Mouse (Mus musculus) kidney, embryonic 16.5 days (tissue): ENCODE data around the gene Tex22. TPM values are rescaled to one million over a fixed set of nuclear protein-coding genes. Genes with fewer than 3 reads are reported as not detected.
A peak's percentile ranks its signal among the peaks of the same experiment; 100 is the strongest.

Experiments used
- ATAC-seq: fragments of 200-750 bp; cut with Nextera tagmentation; 2 replicates; pipeline ENCODE4 v1.8.0; 2017; ENCODE audit warnings: moderate TSS enrichment; ENCODE audit not compliant: low FRiP score, low TSS enrichment
- H3K27ac ChIP-seq: fragments of 300-500 bp; sonication (generic); 2 replicates; pipeline ENCODE4 v1.5.1; 2014; ENCODE audit warnings: low read length
- H3K27me3 ChIP-seq: fragments of 300-500 bp; sonication (generic); 2 replicates; pipeline ENCODE4 v1.6.1; 2014; ENCODE audit warnings: low read length, control low read depth, mixed read lengths; ENCODE audit not compliant: insufficient read depth
- H3K36me3 ChIP-seq: fragments of 300-500 bp; sonication (generic); 2 replicates; pipeline ENCODE4 v1.6.1; 2014; ENCODE audit warnings: low read length, control low read depth, mixed read lengths; ENCODE audit not compliant: insufficient read depth
- H3K4me1 ChIP-seq: fragments of 300-500 bp; sonication (generic); 2 replicates; pipeline ENCODE4 v1.6.1; 2014; ENCODE audit warnings: low read length, control low read depth, mixed read lengths; ENCODE audit not compliant: insufficient read depth
- H3K4me2 ChIP-seq: fragments of 300-500 bp; sonication (generic); replicated peaks from 2 replicates; pipeline ENCODE4 v1.6.1; 2014; ENCODE audit warnings: low read depth, low read length
- H3K4me3 ChIP-seq: fragments of 300-500 bp; sonication (generic); 2 replicates; pipeline ENCODE4 v1.5.1; 2014; ENCODE audit warnings: mild to moderate bottlenecking, low read length
- H3K9ac ChIP-seq: fragments of 300-500 bp; sonication (generic); replicated peaks from 2 replicates; pipeline ENCODE4 v1.6.1; 2014; ENCODE audit warnings: low read length
- H3K9me3 ChIP-seq: fragments of 300-500 bp; sonication (generic); 2 replicates; pipeline ENCODE4 v1.6.1; 2016; ENCODE audit warnings: low read length, control low read depth
- WGBS: fragments of 180-500 bp; shearing (Covaris S2); extraction: QIAGEN DNeasy Blood & Tissue Kit; methylation state at CpG from one replicate; pipeline ENCODE4 v1.1.7; 2014; 5-methylcytosine and 5-hydroxymethylcytosine counted together
- polyA plus RNA-seq: library from polyadenylated mRNA; unstranded; fragments of >200 nt; fragmentation: Nextera tagmentation; extraction: Ambion mirVana; gene quantifications from 2 replicates; pipeline ENCODE4 v1.2.1, GENCODE M21; 2015

Tex22 gene
- polyA plus RNA-seq, 1 experiment from 2014 or later: not detected

- Histone ChIP-seq H3K4me1 (0 out of 2 replicates have a peak, but pooled peaks cover 7% of the 10 kb centered on the region), H3K9me3 (0 out of 2 replicates have a peak, but pooled peaks cover 6% of the 10 kb centered on the region), H3K4me3 (no peak overlapping the region), H3K27ac (no peak overlapping the region), H3K4me2 (no peak overlapping the region), H3K36me3 (peaks cover 10% of the 10 kb centered on the region; the same call in 1 of the 2 replicates), H3K9ac (no peak overlapping the region), H3K27me3 (no peaks in the 10 kb centered on the region)
- no peak for ATAC-seq
- WGBS: 74% methylated on average over 4 of the region's 4 CpGs
These were observed 33.3 kb downstream of the Tex22 start for GRCm38 (mm10) chr12:113107431-113108124.

- H3K27ac ChIP-seq: no peak overlapping the region
- 83% methylated on average over 17 of the region's 17 CpGs for WGBS
- no peak overlapping the region for H3K9ac ChIP-seq
- H3K36me3 ChIP-seq: peaks cover 19% of the 10 kb centered on the region
- H3K27me3 ChIP-seq: no peaks in the 10 kb centered on the region
- H3K4me1 ChIP-seq: 0 out of 2 replicates have a peak, but pooled peaks cover 7% of the 10 kb centered on the region
- 0 out of 2 replicates have a peak, but pooled peaks have one; percentile 5 for ATAC-seq
- no peak overlapping the region for H3K4me2 ChIP-seq
- 0 out of 2 replicates have a peak, but pooled peaks cover 6% of the 10 kb centered on the region for H3K9me3 ChIP-seq
- no peak overlapping the region for H3K4me3 ChIP-seq
These were observed 34.4 kb downstream of the Tex22 start for GRCm38 (mm10) chr12:113108528-113109283.

- H3K36me3 ChIP-seq: peaks cover 24% of the 10 kb centered on the region
- 0 out of 2 replicates have a peak, but pooled peaks cover 7% of the 10 kb centered on the region for H3K4me1 ChIP-seq
- 0 out of 2 replicates have a peak, but pooled peaks cover 6% of the 10 kb centered on the region for H3K9me3 ChIP-seq
- WGBS: 76% methylated on average over 10 of the region's 10 CpGs
- no peak overlapping the region for H3K4me2 ChIP-seq
- ATAC-seq: no peak
- no peak overlapping the region for H3K27ac ChIP-seq
- no peak overlapping the region for H3K4me3 ChIP-seq
- H3K9ac ChIP-seq: no peak overlapping the region
- H3K27me3 ChIP-seq: no peaks in the 10 kb centered on the region
These were observed 35.5 kb downstream of the Tex22 start for GRCm38 (mm10) chr12:113109801-113110200.

GRCm38 (mm10) chr12:113114141-113114540 lies 39.8 kb downstream of the Tex22 start:
- H3K36me3 ChIP-seq: peaks cover 53% of the 10 kb centered on the region

GRCm38 (mm10) chr12:113114856-113115538 lies 40.7 kb downstream of the Tex22 start:
- no peaks in the 10 kb centered on the region for H3K27me3 ChIP-seq
- 85% methylated on average over 16 of the region's 16 CpGs for WGBS
- H3K9me3 ChIP-seq: no peaks in the 10 kb centered on the region
- H3K4me3 ChIP-seq: no peak overlapping the region
- ATAC-seq: no peak
- no peak overlapping the region for H3K9ac ChIP-seq
- no peak overlapping the region for H3K27ac ChIP-seq
- no peak overlapping the region for H3K4me2 ChIP-seq
- peaks cover 56% of the 10 kb centered on the region for H3K36me3 ChIP-seq
- H3K4me1 ChIP-seq: no peaks in the 10 kb centered on the region

More at GRCm38 (mm10) chr12:113114141-113114540, 39.8 kb downstream of the Tex22 start:
- Histone ChIP-seq H3K4me1 (no peaks in the 10 kb centered on the region), H3K27ac (no peak overlapping the region), H3K4me3 (no peak overlapping the region), H3K9ac (no peak overlapping the region), H3K27me3 (no peaks in the 10 kb centered on the region), H3K4me2 (no peak overlapping the region), H3K9me3 (no peaks in the 10 kb centered on the region)
- no peak for ATAC-seq
- 91% methylated on average over 4 of the region's 4 CpGs for WGBS

- peak; percentile 16; the same call in 1 of the 2 replicates for ATAC-seq
- no peak overlapping the region for H3K27ac ChIP-seq
- H3K4me2 ChIP-seq: no peak overlapping the region
- peaks cover 79% of the 10 kb centered on the region for H3K36me3 ChIP-seq
- no peak overlapping the region for H3K9ac ChIP-seq
- no peaks in the 10 kb centered on the region for H3K27me3 ChIP-seq
- H3K4me1 ChIP-seq: no peaks in the 10 kb centered on the region
- H3K9me3 ChIP-seq: no peaks in the 10 kb centered on the region
- H3K4me3 ChIP-seq: no peak overlapping the region
- 86% methylated on average over 19 of the region's 20 CpGs for WGBS
These were observed 45.5 kb downstream of the Tex22 start for GRCm38 (mm10) chr12:113119516-113120410.

- Histone ChIP-seq H3K27me3 (no peaks in the 10 kb centered on the region), H3K27ac (no peak overlapping the region), H3K9me3 (no peaks in the 10 kb centered on the region), H3K4me2 (no peak overlapping the region), H3K9ac (no peak overlapping the region), H3K36me3 (peaks cover 90% of the 10 kb centered on the region), H3K4me3 (no peak overlapping the region), H3K4me1 (no peaks in the 10 kb centered on the region)
- no peak for ATAC-seq
- WGBS: 80% methylated on average over 6 of the region's 6 CpGs
These were observed 50.4 kb downstream of the Tex22 start for GRCm38 (mm10) chr12:113124726-113125125.

GRCm38 (mm10) chr12:113130732-113131131 lies 56.4 kb downstream of the Tex22 start:
- H3K9ac ChIP-seq: no peak overlapping the region
- H3K27ac ChIP-seq: no peak overlapping the region
- no peak for ATAC-seq
- peaks cover 100% of the 10 kb centered on the region for H3K36me3 ChIP-seq
- H3K4me3 ChIP-seq: no peak overlapping the region
- H3K27me3 ChIP-seq: no peaks in the 10 kb centered on the region
- no peaks in the 10 kb centered on the region for H3K4me1 ChIP-seq
- no peaks in the 10 kb centered on the region for H3K9me3 ChIP-seq
- H3K4me2 ChIP-seq: no peak overlapping the region
- 96% methylated on average over 8 of the region's 8 CpGs for WGBS

GRCm38 (mm10) chr12:113131601-113132000 lies 57.3 kb downstream of the Tex22 start:
- Histone ChIP-seq H3K27ac (no peak overlapping the region), H3K27me3 (no peaks in the 10 kb centered on the region), H3K9ac (no peak overlapping the region), H3K36me3 (peaks cover 100% of the 10 kb centered on the region), H3K4me1 (no peaks in the 10 kb centered on the region), H3K4me3 (no peak overlapping the region), H3K9me3 (no peaks in the 10 kb centered on the region), H3K4me2 (no peak overlapping the region)
- 96% methylated on average over 14 of the region's 14 CpGs for WGBS
- no peak for ATAC-seq
